Mouse (Mus musculus): Measurements from ENCODE around the gene Tas2r143. TPM values are rescaled to one million over a fixed set of nuclear protein-coding genes. Genes with fewer than 3 reads are reported as not detected.

The Tas2r143 gene
- not detected in 2 replicates for polyA plus RNA-seq (2014; fragmentation: Nextera tagmentation; extraction: Ambion mirVana)

DNA sequence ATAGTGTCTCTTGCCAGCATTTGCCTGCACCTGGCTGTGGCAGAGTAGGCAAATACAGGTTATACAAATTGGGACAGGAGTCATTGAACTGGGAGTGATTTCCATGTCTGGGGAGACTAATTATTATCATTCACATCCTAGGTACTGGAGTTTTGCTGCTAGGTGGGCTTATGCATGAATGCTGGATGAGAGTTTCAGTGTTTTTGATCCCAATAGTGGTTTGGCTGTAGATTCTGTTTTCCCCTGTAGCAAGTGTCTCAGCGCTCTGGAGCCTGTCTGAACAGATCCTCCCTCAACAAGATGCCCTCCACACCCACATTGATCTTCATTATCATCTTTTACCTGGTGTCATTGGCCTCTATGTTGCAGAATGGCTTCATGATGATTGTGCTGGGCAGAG, at the start of gene Tas2r143:
Gene Tas2r143, plus strand, starts transcription at position 301 of the 400 bp plus-strand sequence.
- DNase-seq (ENCODE audit: low spot score) (no peak), ATAC-seq (ENCODE audit: low FRiP score) (no peak)
- Histone ChIP-seq H3K27me3 (ENCODE audit: control insufficient read depth, insufficient read depth, low read length) (no peaks in the 10 kb centered on the region), H3K4me1 (replicated peaks; ENCODE audit: control insufficient read depth, insufficient read depth, low read length) (no peaks in the 10 kb centered on the region), H3K4me2 (replicated peaks; ENCODE audit: low read depth, low read length) (no peak within 1 kb of the TSS), H3K9ac (ENCODE audit: low read depth, low read length) (no peak within 1 kb of the TSS), H3K36me3 (ENCODE audit: control insufficient read depth, insufficient read depth, low read length) (no peaks in the 10 kb centered on the region), H3K9me3 (ENCODE audit: control insufficient read depth, low read length) (no peaks in the 10 kb centered on the region), H3K4me3 (ENCODE audit: low read depth, low read length) (no peak within 1 kb of the TSS), H3K27ac (ENCODE audit: low read depth, low read length) (no peak within 1 kb of the TSS)
- WGBS = 85% methylated on average over 1 of the region's 1 CpGs

DNA sequence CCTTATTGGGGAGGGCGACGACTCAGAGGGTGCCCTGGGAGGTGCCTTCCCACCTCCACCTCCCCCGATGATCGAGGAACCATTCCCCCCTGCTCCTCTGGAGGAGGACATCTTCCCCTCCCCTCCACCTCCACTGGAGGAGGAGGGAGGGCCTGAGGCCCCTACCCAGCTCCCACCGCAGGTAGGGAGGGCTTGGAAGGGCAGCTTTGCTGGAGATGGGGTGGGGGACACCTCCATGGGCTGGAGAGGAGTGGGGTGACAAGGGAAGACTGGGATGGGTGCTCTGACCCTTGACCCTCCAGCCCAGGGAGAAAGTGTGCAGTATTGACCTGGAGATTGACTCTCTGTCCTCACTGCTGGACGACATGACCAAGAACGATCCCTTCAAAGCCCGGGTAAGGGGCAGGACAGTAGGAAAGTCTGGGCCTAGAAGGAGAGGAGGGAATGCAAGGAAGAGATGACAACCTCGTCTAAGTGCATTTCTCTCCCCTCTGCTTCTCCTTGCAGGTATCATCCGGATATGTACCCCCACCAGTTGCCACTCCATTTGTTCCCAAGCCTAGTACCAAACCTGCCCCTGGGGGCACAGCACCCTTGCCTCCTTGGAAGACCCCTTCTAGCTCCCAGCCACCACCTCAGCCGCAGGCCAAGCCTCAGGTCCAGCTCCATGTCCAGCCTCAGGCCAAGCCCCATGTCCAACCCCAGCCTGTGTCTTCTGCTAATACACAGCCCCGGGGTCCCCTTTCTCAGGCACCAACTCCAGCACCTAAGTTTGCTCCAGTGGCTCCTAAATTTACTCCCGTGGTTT, 48.9 kb upstream of the Tas2r143 start:
- Histone ChIP-seq H3K27ac (ENCODE audit: low read depth, low read length) (no peak overlapping the region), H3K9ac (ENCODE audit: low read depth, low read length) (peak overlapping the region; percentile 88), H3K4me2 (replicated peaks; ENCODE audit: low read depth, low read length) (peak overlapping the region; percentile 86), H3K4me1 (replicated peaks; ENCODE audit: control insufficient read depth, insufficient read depth, low read length) (peaks cover 2% of the 10 kb centered on the region), H3K9me3 (ENCODE audit: control insufficient read depth, low read length) (no peaks in the 10 kb centered on the region), H3K27me3 (ENCODE audit: control insufficient read depth, insufficient read depth, low read length) (no peaks in the 10 kb centered on the region), H3K36me3 (ENCODE audit: control insufficient read depth, insufficient read depth, low read length) (0 out of 2 replicates have a peak, but pooled peaks cover 2% of the 10 kb centered on the region), H3K4me3 (ENCODE audit: low read depth, low read length) (peak overlapping the region; percentile 86)
- 45% methylated on average over 13 of the region's 13 CpGs for WGBS
- DNase-seq (ENCODE audit: low spot score) (no peak), ATAC-seq (ENCODE audit: low FRiP score) (no peak)

DNA sequence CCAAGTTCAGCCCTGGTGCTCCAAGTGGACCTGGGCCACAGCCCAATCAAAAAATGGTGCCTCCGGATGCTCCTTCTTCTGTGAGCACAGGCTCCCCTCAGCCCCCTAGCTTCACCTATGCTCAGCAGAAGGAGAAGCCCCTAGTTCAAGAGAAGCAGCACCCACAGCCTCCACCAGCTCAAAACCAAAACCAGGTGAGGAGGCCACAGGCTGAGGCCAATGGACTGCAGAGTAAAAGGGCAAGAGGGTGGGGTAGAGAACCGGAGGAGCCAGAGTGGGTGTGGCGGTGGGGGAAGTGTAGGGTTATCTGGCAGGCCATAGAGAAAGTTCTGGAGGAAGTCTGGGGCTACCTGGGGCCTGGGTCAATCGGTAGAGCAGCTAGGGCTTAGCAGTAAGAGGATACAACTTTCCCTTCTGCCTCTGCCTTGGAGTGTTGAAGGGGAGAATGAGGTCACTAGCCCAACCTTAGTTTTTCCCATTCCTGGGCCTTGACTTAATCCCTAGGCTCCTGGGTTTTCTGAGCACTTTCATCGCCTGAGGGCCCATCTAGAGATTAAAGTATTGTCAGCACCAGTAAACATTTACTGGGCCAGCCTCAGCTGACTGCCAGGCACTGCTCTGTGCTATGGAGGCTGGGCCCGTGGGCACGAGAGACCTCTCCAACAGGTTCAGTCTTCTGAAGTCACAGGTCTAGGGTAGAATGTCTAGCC, 48.1 kb upstream of the Tas2r143 start:
- Histone ChIP-seq H3K4me3 (ENCODE audit: low read depth, low read length) (no peak overlapping the region), H3K27me3 (ENCODE audit: control insufficient read depth, insufficient read depth, low read length) (no peaks in the 10 kb centered on the region), H3K27ac (ENCODE audit: low read depth, low read length) (no peak overlapping the region), H3K9me3 (ENCODE audit: control insufficient read depth, low read length) (no peaks in the 10 kb centered on the region), H3K9ac (ENCODE audit: low read depth, low read length) (no peak overlapping the region), H3K36me3 (ENCODE audit: control insufficient read depth, insufficient read depth, low read length) (0 out of 2 replicates have a peak, but pooled peaks cover 2% of the 10 kb centered on the region), H3K4me2 (replicated peaks; ENCODE audit: low read depth, low read length) (no peak overlapping the region), H3K4me1 (replicated peaks; ENCODE audit: control insufficient read depth, insufficient read depth, low read length) (peaks cover 2% of the 10 kb centered on the region)
- no peak for ATAC-seq (ENCODE audit: low FRiP score)
- 83% methylated on average over 7 of the region's 7 CpGs for WGBS
- no peak for DNase-seq (ENCODE audit: low spot score)

DNA sequence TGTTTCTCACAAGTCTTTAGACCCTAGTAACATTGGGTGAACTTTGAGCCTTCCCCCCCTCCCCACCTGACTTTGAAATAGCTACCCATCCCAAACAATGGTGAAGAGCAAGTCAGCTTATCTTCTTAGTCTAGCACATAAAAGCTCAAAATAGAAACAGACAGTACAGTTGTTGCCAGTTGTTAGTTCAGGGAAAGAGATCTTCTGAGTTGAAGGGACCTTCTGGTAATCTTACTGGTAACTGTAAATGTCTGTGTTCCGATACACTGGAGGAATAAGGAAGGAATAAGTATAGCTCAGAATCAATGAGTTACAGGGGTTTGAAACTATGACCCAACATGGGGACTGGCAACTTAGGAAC, 47.6 kb upstream of the Tas2r143 start:
- Histone ChIP-seq H3K36me3 (ENCODE audit: control insufficient read depth, insufficient read depth, low read length) (0 out of 2 replicates have a peak, but pooled peaks cover 3% of the 10 kb centered on the region), H3K27ac (ENCODE audit: low read depth, low read length) (no peak overlapping the region), H3K27me3 (ENCODE audit: control insufficient read depth, insufficient read depth, low read length) (no peaks in the 10 kb centered on the region), H3K4me3 (ENCODE audit: low read depth, low read length) (no peak overlapping the region), H3K9ac (ENCODE audit: low read depth, low read length) (no peak overlapping the region), H3K9me3 (ENCODE audit: control insufficient read depth, low read length) (no peaks in the 10 kb centered on the region), H3K4me2 (replicated peaks; ENCODE audit: low read depth, low read length) (no peak overlapping the region), H3K4me1 (replicated peaks; ENCODE audit: control insufficient read depth, insufficient read depth, low read length) (peaks cover 2% of the 10 kb centered on the region)
- 91% methylated on average over 1 of the region's 1 CpGs for WGBS
- DNase-seq (ENCODE audit: low spot score) (no peak), ATAC-seq (ENCODE audit: low FRiP score) (no peak)

DNA sequence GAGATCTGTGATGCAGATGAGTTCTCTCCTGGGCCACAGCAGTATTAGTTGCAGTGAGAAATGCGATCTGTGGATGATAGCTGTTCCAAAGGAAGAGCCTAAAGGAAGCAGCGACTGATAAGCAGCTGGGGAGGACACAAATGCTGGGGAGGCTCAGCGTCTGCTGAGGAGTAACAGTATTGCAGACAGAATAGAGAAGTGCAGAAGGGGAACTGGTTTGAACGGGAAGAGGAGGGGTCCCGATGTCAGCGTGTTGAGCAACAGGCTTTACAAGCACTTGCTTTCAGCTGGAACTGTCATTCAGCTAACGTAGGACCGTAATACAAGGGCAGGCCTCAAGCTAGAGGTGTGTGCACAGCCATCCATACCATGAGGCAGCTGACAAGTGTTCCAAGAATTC, 46.9 kb upstream of the Tas2r143 start:
- H3K36me3 ChIP-seq (ENCODE audit: control insufficient read depth, insufficient read depth, low read length) = 0 out of 2 replicates have a peak, but pooled peaks cover 9% of the 10 kb centered on the region
- no peaks in the 10 kb centered on the region for H3K9me3 ChIP-seq (ENCODE audit: control insufficient read depth, low read length)
- no peak overlapping the region for H3K4me2 ChIP-seq (replicated peaks; ENCODE audit: low read depth, low read length)
- H3K4me3 ChIP-seq (ENCODE audit: low read depth, low read length) = no peak overlapping the region
- no peak overlapping the region for H3K9ac ChIP-seq (ENCODE audit: low read depth, low read length)
- H3K27me3 ChIP-seq (ENCODE audit: control insufficient read depth, insufficient read depth, low read length) = no peaks in the 10 kb centered on the region
- ATAC-seq (ENCODE audit: low FRiP score) = no peak
- WGBS = 84% methylated on average over 8 of the region's 8 CpGs
- no peak overlapping the region for H3K27ac ChIP-seq (ENCODE audit: low read depth, low read length)
- DNase-seq (ENCODE audit: low spot score) = no peak
- H3K4me1 ChIP-seq (replicated peaks; ENCODE audit: control insufficient read depth, insufficient read depth, low read length) = peaks cover 2% of the 10 kb centered on the region

DNA sequence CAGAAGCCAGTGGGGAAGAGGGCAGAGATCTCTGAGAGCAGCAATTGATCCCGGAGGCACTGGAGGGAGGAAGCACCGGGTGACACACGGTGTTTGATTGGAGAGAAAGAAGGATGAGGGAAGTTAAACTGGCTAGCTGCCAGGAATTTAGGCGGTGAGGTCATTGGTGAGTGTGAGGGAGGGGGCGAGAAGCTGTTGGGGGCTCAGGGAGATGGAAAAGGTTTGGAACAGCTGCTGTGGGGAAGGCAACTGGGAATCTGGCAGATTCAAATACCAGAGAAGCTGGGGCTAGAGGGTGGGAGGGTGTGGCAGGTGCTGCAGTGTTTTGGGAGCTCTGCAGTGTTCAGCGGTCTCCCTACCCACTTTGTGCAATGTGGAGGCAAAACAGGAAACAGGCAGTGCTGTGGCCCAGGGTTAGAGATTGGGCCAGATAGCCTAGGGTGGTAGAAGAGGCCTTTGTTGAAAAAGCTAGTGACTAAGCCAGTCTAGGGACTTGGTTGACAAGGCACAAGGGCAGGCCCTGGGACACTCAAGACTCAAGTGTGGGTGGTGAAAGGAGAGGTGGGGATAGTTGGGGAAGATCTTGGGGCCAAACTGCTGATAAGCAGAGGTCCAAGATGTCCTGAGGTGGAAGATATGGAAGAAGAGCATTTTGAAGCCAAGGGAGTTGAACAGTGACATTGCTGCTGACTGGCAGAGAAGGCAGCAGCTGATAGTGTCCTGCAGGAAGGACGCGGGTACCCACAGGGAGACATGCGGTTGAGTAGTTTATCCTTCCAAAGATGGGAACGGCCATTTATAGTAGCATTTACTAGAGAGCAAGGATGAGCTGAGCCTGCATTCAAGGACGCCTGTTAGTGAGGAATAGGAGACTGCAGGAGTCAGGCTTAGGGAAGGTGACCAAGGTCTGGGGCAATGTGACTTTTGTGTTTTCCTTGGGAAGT, 45.7 kb upstream of the Tas2r143 start:
- DNase-seq (ENCODE audit: low spot score) = peak; percentile 14
- 0 out of 2 replicates have a peak, but pooled peaks cover 9% of the 10 kb centered on the region for H3K36me3 ChIP-seq (ENCODE audit: control insufficient read depth, insufficient read depth, low read length)
- no peaks in the 10 kb centered on the region for H3K9me3 ChIP-seq (ENCODE audit: control insufficient read depth, low read length)
- no peak for ATAC-seq (ENCODE audit: low FRiP score)
- WGBS = 75% methylated on average over 11 of the region's 11 CpGs
- no peak overlapping the region for H3K4me2 ChIP-seq (replicated peaks; ENCODE audit: low read depth, low read length)
- no peak overlapping the region for H3K4me3 ChIP-seq (ENCODE audit: low read depth, low read length)
- H3K27ac ChIP-seq (ENCODE audit: low read depth, low read length) = no peak overlapping the region
- no peak overlapping the region for H3K9ac ChIP-seq (ENCODE audit: low read depth, low read length)
- no peaks in the 10 kb centered on the region for H3K27me3 ChIP-seq (ENCODE audit: control insufficient read depth, insufficient read depth, low read length)
- peaks cover 2% of the 10 kb centered on the region; the same call in 1 of the 2 replicates for H3K4me1 ChIP-seq (replicated peaks; ENCODE audit: control insufficient read depth, insufficient read depth, low read length)

DNA sequence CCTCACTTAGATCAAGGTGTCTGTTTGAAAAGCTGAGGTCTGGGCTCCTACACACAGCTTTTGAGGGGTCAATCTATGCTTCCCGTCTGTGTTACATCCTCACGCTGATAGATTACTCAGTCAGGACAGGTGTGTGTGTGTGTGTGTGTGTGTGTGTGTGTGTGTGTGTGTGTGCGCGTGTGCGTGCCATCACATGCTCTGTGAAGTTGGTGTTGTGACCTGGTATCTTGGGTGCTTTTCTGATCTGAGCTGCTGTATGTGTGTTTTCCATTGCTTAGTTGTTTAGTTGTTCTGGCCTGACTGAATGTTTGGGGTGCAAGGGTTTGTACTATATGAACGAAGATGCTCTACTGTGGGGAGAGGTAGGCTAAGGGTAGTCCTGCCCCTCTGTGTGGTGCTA, 44.7 kb upstream of the Tas2r143 start:
- Histone ChIP-seq H3K4me3 (ENCODE audit: low read depth, low read length) (no peak overlapping the region), H3K9ac (ENCODE audit: low read depth, low read length) (no peak overlapping the region), H3K27me3 (ENCODE audit: control insufficient read depth, insufficient read depth, low read length) (no peaks in the 10 kb centered on the region), H3K9me3 (ENCODE audit: control insufficient read depth, low read length) (no peaks in the 10 kb centered on the region), H3K36me3 (ENCODE audit: control insufficient read depth, insufficient read depth, low read length) (0 out of 2 replicates have a peak, but pooled peaks cover 9% of the 10 kb centered on the region), H3K4me1 (replicated peaks; ENCODE audit: control insufficient read depth, insufficient read depth, low read length) (peaks cover 2% of the 10 kb centered on the region; the same call in 1 of the 2 replicates), H3K4me2 (replicated peaks; ENCODE audit: low read depth, low read length) (no peak overlapping the region), H3K27ac (ENCODE audit: low read depth, low read length) (no peak overlapping the region)
- 96% methylated on average over 6 of the region's 6 CpGs for WGBS
- no peak for DNase-seq (ENCODE audit: low spot score)
- no peak for ATAC-seq (ENCODE audit: low FRiP score)
